Mouse (Mus musculus) heart, embryonic 11.5 days (tissue): ENCODE results near the gene Myh7. TPM values are rescaled to one million over a fixed set of nuclear protein-coding genes. Genes with fewer than 3 reads are reported as not detected.

Source experiments
- ATAC-seq: fragments of 200-750 bp; cut with Nextera tagmentation; replicated peaks from 2 replicates; pipeline ENCODE4 v1.8.0; 2017; ENCODE audit warnings: moderate library complexity; ENCODE audit not compliant: insufficient number of reproducible peaks, low FRiP score, low TSS enrichment
- H3K27ac ChIP-seq: fragments of 300-500 bp; sonication (generic); 2 replicates; pipeline ENCODE4 v1.5.1; 2014; ENCODE audit warnings: mild to moderate bottlenecking, low read depth, low read length
- H3K27me3 ChIP-seq: fragments of 300-500 bp; sonication (generic); 2 replicates; pipeline ENCODE4 v1.6.1; 2014; ENCODE audit warnings: mild to moderate bottlenecking, low read length, mixed read lengths; ENCODE audit not compliant: control insufficient read depth, insufficient read depth
- H3K36me3 ChIP-seq: fragments of 300-500 bp; sonication (generic); 2 replicates; pipeline ENCODE4 v1.6.1; 2014; ENCODE audit warnings: mild to moderate bottlenecking, low read length, moderate library complexity, mixed read lengths; ENCODE audit not compliant: control insufficient read depth, insufficient read depth
- H3K4me1 ChIP-seq: fragments of 300-500 bp; sonication (generic); 2 replicates; pipeline ENCODE4 v1.6.1; 2014; ENCODE audit warnings: low read length; ENCODE audit not compliant: control insufficient read depth, insufficient read depth
- H3K4me2 ChIP-seq: fragments of 300-500 bp; sonication (generic); 2 replicates; pipeline ENCODE4 v1.6.1; 2014; ENCODE audit warnings: mild to moderate bottlenecking, moderate library complexity
- H3K4me3 ChIP-seq: fragments of 300-500 bp; sonication (generic); 2 replicates; pipeline ENCODE4 v1.5.1; 2014; ENCODE audit warnings: low read depth, low read length
- H3K9ac ChIP-seq: fragments of 300-500 bp; sonication (generic); 2 replicates; pipeline ENCODE4 v1.6.1; 2014; ENCODE audit warnings: mild to moderate bottlenecking, low read depth, low read length, moderate library complexity
- H3K9me3 ChIP-seq: fragments of 300-500 bp; sonication (generic); replicated peaks from 2 replicates; pipeline ENCODE4 v1.6.1; 2016; ENCODE audit warnings: low read length; ENCODE audit not compliant: control insufficient read depth
- WGBS: fragments of 180-500 bp; shearing (Covaris S2); extraction: QIAGEN DNeasy Blood & Tissue Kit; methylation state at CpG from one replicate; pipeline ENCODE4 v1.1.7; 2014; ENCODE audit not compliant: insufficient replicate concordance; 5-methylcytosine and 5-hydroxymethylcytosine counted together
- microRNA counts: library from miRNA; unstranded; fragments of <30 nt; microRNA quantifications from one replicate; lab custom pipeline; 2015
- microRNA-seq: library from miRNA; unstranded; fragments of <30 nt; microRNA quantifications from one replicate; pipeline ENCODE4, GENCODE M21; 2016; ENCODE audit warnings: borderline number of aligned reads
- polyA plus RNA-seq: library from polyadenylated mRNA; unstranded; fragments of >200 nt; fragmentation: Nextera tagmentation; extraction: Ambion mirVana; gene quantifications from 2 replicates; pipeline ENCODE4 v1.2.1, GENCODE M21; 2014

Myh7 gene
- polyA plus RNA-seq, 1 experiment from 2014 or later: 3,446 TPM

- H3K4me2 ChIP-seq: peak overlapping the region; percentile 94
- peaks cover 24% of the 10 kb centered on the region for H3K4me1 ChIP-seq
- H3K9me3 ChIP-seq: peaks cover 8% of the 10 kb centered on the region
- peak overlapping the region; percentile 43 for H3K4me3 ChIP-seq
- 14% methylated on average over 7 of the region's 7 CpGs for WGBS
- peak overlapping the region; percentile 64 for H3K27ac ChIP-seq
- H3K9ac ChIP-seq: peak overlapping the region; percentile 66
- peaks cover 5% of the 10 kb centered on the region for H3K36me3 ChIP-seq
- peak; percentile 75; the same call in 1 of the 2 replicates for ATAC-seq
- peaks cover 23% of the 10 kb centered on the region for H3K27me3 ChIP-seq
Measured at GRCm38 (mm10) chr14:54924641-54925348, 69.6 kb downstream of the Myh7 start.

MicroRNAs encoded within 50 kb of the gene (microRNA counts, 519-probe panel; counts per million panel counts)
- microRNA mmu-miR-208a (lab: Ali Mortazavi, UCI): 7,850 counts per million, percentile 96 among the panel's probes with 10 or more counts
- 8,216 counts per million, percentile 100 among the panel's probes with 10 or more counts for microRNA mmu-miR-208b (lab: Ali Mortazavi, UCI)

Small RNAs within 50 kb of the gene (microRNA-seq; reads per million reads assigned to microRNA genes)
- gene Mir208a (12,836 reads per million, percentile 97 among the genes with 10 or more reads in this experiment), gene Mir208b (58,129 reads per million, percentile 99 among the genes with 10 or more reads in this experiment)

Other genes with a start within 250 kb of the Myh7 start
- gene Slc7a8, start 212.7 kb downstream of the Myh7 start, polyA plus RNA-seq: 4.8 and 5.6 TPM in 2 replicates
- gene Rnf212b, start 180.5 kb downstream of the Myh7 start, polyA plus RNA-seq: not detected in 2 replicates
- gene Homez, start 123.7 kb downstream of the Myh7 start, polyA plus RNA-seq: 6.5 and 6.7 TPM in 2 replicates
- gene Ppp1r3e, start 117.1 kb downstream of the Myh7 start, polyA plus RNA-seq: 0.94 and 1.8 TPM in 2 replicates
- gene Bcl2l2, start 111.2 kb downstream of the Myh7 start, polyA plus RNA-seq: 3.3 TPM in 2 replicates
- 0.31 TPM in 1 of 2 replicates, not detected in the other for gene Gm20521, start 111.2 kb downstream of the Myh7 start, polyA plus RNA-seq
- gene Pabpn1, start 102.1 kb downstream of the Myh7 start, polyA plus RNA-seq: 89.5 and 99.0 TPM in 2 replicates
- 26.0 and 28.7 TPM in 2 replicates for gene Slc22a17, start 81.5 kb downstream of the Myh7 start, polyA plus RNA-seq
- gene Efs, start 68.5 kb downstream of the Myh7 start, polyA plus RNA-seq: 11.0 and 12.7 TPM in 2 replicates
- gene Il25, start 61.9 kb downstream of the Myh7 start, polyA plus RNA-seq: not detected in 2 replicates
- 0.49 and 0.90 TPM in 2 replicates for gene Cmtm5, start 58.4 kb downstream of the Myh7 start, polyA plus RNA-seq
- gene Myh6, start 27.7 kb downstream of the Myh7 start, polyA plus RNA-seq: 2,306 and 2,903 TPM in 2 replicates
- gene Gm17428, start 17.7 kb downstream of the Myh7 start, polyA plus RNA-seq: not detected in 2 replicates
- 60.3 and 62.1 TPM in 2 replicates for gene Ngdn, start 20.8 kb upstream of the Myh7 start, polyA plus RNA-seq
- gene Zfhx2, start 97.7 kb upstream of the Myh7 start, polyA plus RNA-seq: 2.9 and 3.1 TPM in 2 replicates
- gene Thtpa, start 100.2 kb upstream of the Myh7 start, polyA plus RNA-seq: 12.4 and 15.1 TPM in 2 replicates
- 9.1 and 11.4 TPM in 2 replicates for gene Ap1g2, start 112.0 kb upstream of the Myh7 start, polyA plus RNA-seq
- 0.31 and 0.59 TPM in 2 replicates for gene Jph4, start 122.3 kb upstream of the Myh7 start, polyA plus RNA-seq
- gene Dhrs2, start 227.4 kb upstream of the Myh7 start, polyA plus RNA-seq: not detected in 2 replicates